Mouse (Mus musculus) C2C12 (cell line): ENCODE data around the gene Tuba8. TPM values are rescaled to one million over a fixed set of nuclear protein-coding genes. Genes with fewer than 3 reads are reported as not detected.

ENCODE experiments used
- H3K27me3 ChIP-seq: one replicate; pipeline ENCODE4 v1.6.1; 2011; ENCODE audit not compliant: control insufficient read depth, insufficient read depth, insufficient read length
- H3K36me3 ChIP-seq: one replicate; pipeline ENCODE4 v1.6.1; 2011; ENCODE audit not compliant: control insufficient read depth, insufficient read depth
- H3K4me3 ChIP-seq: one replicate; pipeline ENCODE4 v1.5.1; 2011; ENCODE audit warnings: mild to moderate bottlenecking, control low read depth; ENCODE audit not compliant: poor library complexity, insufficient read depth, severe bottlenecking
- H3K79me2 ChIP-seq: one replicate; pipeline ENCODE4 v1.6.1; 2011; ENCODE audit not compliant: control insufficient read depth, insufficient read depth
- H3K79me3 ChIP-seq: one replicate; pipeline ENCODE4 v1.6.1; 2011; ENCODE audit warnings: low read depth, control low read depth
- H3ac ChIP-seq: one replicate; pipeline ENCODE3; 2011; ENCODE audit warnings: low read depth; ENCODE audit not compliant: control insufficient read depth, insufficient read length
- CEBPB ChIP-seq: IDR thresholded peaks from one replicate; pipeline ENCODE4 v1.6.1; 2011; ENCODE audit warnings: low read depth, mild to moderate bottlenecking, control low read depth, moderate library complexity
- CTCF ChIP-seq: IDR thresholded peaks from one replicate; pipeline ENCODE4 v1.5.1; 2011; ENCODE audit not compliant: control insufficient read depth, insufficient read depth, insufficient read length
- FOSL1 ChIP-seq: IDR thresholded peaks from one replicate; pipeline ENCODE4 v1.8.0; 2011; ENCODE audit warnings: mild to moderate bottlenecking, low read length; ENCODE audit not compliant: poor library complexity, insufficient read depth, severe bottlenecking
- MAX ChIP-seq: IDR thresholded peaks from one replicate; pipeline ENCODE4 v1.6.1; 2011; ENCODE audit warnings: mild to moderate bottlenecking, control low read depth
- MYOD1 ChIP-seq: IDR thresholded peaks from one replicate; pipeline ENCODE4 v1.6.1; 2011; ENCODE audit warnings: low read depth; ENCODE audit not compliant: control insufficient read depth, insufficient read length
- MYOG ChIP-seq: IDR thresholded peaks from one replicate; pipeline ENCODE4 v1.6.1; 2011; ENCODE audit not compliant: control insufficient read depth, insufficient read length; ENCODE audit errors: extremely low read depth
- USF1 ChIP-seq: IDR thresholded peaks from one replicate; pipeline ENCODE4 v1.6.1; 2011; ENCODE audit warnings: low read depth, mild to moderate bottlenecking, control low read depth, moderate library complexity
- polyA plus RNA-seq: library from polyadenylated mRNA; unstranded; fragments of >200 nt; fragmentation: generic; extraction: Trizol; gene quantifications from one replicate; pipeline ENCODE4 v1.2.1, GENCODE M21; 2012; ENCODE audit warnings: missing spikeins

Gene Tuba8
- polyA plus RNA-seq, 1 experiment = 0.07 TPM

DNA sequence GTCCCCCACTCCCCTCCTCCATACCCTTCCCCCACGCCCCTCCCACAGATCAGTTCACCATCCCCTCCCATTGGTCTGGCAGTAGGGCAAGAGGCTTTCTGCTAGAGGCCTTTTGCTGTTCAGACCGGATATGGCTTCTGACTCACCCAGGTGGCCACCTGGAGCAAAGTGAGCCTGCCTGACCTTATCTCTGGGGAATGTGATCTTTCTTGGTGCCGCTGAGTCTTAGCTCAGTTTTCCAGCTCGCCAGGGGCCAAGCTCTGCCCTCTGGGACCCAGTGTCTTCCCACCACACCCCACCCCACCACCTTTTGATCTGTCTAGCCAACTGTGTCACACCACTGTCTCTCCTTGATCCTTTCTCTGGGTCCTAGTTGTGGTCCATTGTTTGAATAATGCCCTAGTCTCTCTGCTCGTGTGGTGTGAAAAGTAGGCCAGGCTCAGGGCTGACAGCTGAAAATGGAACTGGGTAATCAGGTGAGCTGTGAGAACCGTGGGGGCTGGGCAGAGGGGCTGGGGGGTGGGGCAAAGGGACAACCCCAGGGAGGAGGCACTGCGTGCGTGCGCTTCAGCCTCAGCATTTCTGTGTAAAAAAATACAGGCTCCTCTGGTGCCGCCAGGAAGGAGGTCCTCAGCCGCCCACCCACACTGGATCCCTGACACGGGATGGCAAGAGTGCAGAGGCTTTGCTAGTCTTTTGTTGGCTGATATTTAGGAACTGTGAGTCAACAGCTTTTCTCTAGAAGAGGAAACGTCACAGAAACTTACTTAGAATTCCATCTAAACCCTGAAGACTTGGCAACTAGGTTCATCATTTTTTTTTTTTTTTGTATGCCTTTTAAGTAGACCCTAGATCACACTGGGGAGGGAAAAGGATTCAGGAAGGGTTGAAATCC lies 16.2 kb upstream of the Tuba8 start:
- H3K79me2 ChIP-seq = no peaks in the 10 kb centered on the region
- H3K36me3 ChIP-seq = no peaks in the 10 kb centered on the region
- TF ChIP-seq MAX = no peak
- no peak for TF ChIP-seq FOSL1
- TF ChIP-seq USF1 = no peak
- TF ChIP-seq MYOG = no peak
- no peak for TF ChIP-seq MYOD1
- no peak for TF ChIP-seq CTCF
- no peak for TF ChIP-seq CEBPB
- H3K79me3 ChIP-seq = no peaks in the 10 kb centered on the region
- no peak overlapping the region for H3ac ChIP-seq
- no peaks in the 10 kb centered on the region for H3K27me3 ChIP-seq
- H3K4me3 ChIP-seq = no peak overlapping the region

DNA sequence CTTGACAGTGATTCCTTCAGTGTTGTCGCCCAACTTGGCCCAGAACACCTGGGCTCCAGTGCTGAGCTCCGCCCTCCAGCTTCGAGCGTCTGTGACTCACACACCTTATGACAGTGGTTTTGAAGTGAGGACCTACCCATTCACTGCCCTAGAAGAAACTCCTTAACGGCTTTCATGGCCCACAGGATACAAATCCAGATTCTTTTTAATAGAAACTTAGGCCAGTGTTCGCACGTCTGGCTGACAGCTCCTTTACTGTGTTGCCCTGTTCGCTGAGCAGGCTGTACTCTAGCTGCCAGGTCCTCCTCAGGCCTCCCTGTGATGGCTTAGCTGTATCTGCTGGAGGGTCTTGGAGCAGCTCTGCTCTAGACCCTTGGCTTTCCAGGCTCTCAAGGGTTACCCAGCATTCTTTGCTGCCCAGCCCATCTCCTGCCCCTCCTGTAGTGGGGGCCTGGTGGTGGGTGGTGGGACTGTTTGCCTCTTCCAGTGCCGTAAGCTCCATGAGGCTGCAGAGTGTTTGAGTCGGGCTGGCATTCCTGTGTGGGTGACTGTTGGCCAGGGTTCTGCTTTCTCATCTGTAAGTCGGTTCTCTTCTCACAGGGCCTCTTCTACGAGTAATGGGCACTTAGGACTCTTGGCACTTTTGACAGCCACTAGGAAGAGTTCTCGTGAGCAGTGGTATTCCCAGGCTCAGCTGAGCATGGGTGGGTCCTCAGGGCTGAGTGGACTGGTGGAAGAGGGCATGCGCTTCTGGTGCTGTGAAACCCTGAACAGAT lies 15.4 kb upstream of the Tuba8 start:
- Histone ChIP-seq H3K27me3 (no peaks in the 10 kb centered on the region), H3K79me2 (no peaks in the 10 kb centered on the region), H3K4me3 (no peak overlapping the region), H3K36me3 (no peaks in the 10 kb centered on the region), H3K79me3 (no peaks in the 10 kb centered on the region), H3ac (no peak overlapping the region)
- TF ChIP-seq CTCF (no peak), MAX (no peak), CEBPB (no peak), USF1 (no peak), FOSL1 (no peak), MYOD1 (no peak)

DNA sequence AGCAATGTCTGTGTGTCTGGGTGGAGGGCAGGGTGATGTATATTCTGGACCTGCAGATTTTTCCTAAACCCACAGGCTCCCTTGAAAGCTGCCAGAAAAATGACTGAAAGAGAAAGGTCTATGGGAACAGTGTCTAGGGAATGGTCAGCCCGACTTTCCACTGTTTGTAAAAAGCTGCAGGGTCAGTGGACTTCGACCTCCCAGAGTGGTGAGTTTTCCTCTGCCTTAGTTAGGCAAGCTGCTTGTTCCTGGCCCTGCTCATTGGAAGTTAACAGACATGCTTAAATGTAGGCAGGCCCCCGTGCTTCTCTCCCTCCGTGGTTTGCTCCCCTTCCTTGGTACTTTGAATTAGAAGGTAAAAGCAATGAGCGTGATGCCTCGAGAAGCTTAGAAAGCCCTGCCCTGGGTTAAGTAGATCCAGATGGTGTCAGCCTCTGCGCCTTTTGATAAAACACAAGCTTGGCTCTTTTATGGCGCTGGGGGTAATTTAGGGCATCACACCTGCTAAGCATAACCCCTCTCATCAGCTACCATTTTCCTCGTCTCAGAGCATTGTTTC lies 12.6 kb upstream of the Tuba8 start:
- Histone ChIP-seq H3K36me3 (no peaks in the 10 kb centered on the region), H3ac (no peak overlapping the region), H3K79me2 (no peaks in the 10 kb centered on the region), H3K4me3 (no peak overlapping the region), H3K79me3 (no peaks in the 10 kb centered on the region), H3K27me3 (no peaks in the 10 kb centered on the region)
- TF ChIP-seq USF1 (no peak), CEBPB (no peak)

DNA sequence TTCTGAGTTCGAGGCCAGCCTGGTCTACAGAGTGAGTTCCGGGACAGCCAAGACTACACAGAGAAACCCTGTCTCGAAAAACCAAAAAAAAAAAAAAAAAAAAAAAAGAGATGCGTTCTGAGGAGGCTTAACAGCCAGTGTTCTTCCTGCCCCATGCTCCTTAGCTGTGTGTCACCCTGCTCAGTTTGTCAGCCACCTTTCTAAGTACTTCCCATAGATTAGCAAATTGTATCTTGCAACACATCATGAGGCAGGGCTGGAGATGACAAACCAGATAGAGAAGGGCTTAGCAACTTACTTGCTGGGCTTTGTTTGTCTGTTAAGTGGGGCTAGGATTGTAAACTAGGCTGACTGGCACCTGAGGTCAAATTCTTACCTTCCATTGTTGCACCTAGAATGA lies 10.0 kb upstream of the Tuba8 start:
- no peak for TF ChIP-seq USF1
- TF ChIP-seq MAX = no peak
- no peak for TF ChIP-seq MYOD1
- TF ChIP-seq FOSL1 = no peak
- TF ChIP-seq MYOG = no peak
- no peak for TF ChIP-seq CTCF
- no peak for TF ChIP-seq CEBPB

DNA sequence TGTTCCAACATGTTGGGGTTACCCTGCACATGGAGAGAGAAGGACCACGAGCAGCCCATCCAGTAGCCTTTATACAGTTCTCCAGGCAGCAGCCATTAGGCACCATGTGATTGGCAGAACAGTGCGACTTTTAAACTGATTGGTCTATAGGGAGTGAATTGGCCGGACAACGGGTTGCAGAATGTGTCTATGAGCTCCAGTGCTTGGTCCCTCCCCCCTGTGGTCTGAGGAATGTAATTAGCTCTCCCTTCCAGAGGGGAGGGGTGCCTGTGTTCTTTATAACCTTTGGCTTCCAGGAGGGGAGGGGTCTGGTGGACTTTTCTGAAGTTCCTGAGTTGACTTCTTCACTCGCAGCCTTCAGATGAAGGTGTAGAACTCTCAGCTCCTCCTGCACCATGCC lies 8.5 kb upstream of the Tuba8 start:
- Histone ChIP-seq H3K79me3 (no peaks in the 10 kb centered on the region), H3K27me3 (no peaks in the 10 kb centered on the region), H3ac (no peak overlapping the region), H3K79me2 (no peaks in the 10 kb centered on the region), H3K36me3 (no peaks in the 10 kb centered on the region), H3K4me3 (no peak overlapping the region)
- TF ChIP-seq MYOG (no peak), MAX (no peak), MYOD1 (no peak), FOSL1 (no peak), USF1 (no peak), CEBPB (no peak), CTCF (no peak)

More for the DNA sequence above, 10.0 kb upstream of the Tuba8 start:
- no peaks in the 10 kb centered on the region for H3K79me2 ChIP-seq
- H3ac ChIP-seq = no peak overlapping the region
- H3K4me3 ChIP-seq = no peak overlapping the region
- no peaks in the 10 kb centered on the region for H3K79me3 ChIP-seq
- no peaks in the 10 kb centered on the region for H3K27me3 ChIP-seq
- no peaks in the 10 kb centered on the region for H3K36me3 ChIP-seq

DNA sequence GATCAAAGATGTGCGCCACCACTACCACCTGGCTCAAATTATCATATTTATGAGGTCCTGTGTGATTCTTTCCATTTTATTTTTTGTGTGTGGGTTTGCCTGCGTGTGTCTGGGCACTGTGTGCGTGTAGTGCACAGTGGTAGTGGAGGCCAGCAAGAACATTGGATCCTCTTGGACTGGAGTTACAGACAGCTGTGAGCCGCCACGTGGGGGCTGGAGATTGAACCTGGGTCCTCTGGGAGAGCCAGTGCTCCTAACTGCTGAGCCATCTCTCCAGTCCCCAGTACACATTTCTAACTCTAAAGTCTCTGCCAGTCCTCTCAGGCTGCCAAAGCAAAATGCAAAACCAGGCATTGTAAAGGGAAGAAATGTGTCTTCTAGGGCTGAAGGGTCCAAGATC lies 4.0 kb upstream of the Tuba8 start:
- Histone ChIP-seq H3K36me3 (no peaks in the 10 kb centered on the region), H3K79me2 (no peaks in the 10 kb centered on the region), H3K79me3 (no peaks in the 10 kb centered on the region), H3ac (no peak overlapping the region), H3K27me3 (peaks cover 12% of the 10 kb centered on the region), H3K4me3 (no peak overlapping the region)
- TF ChIP-seq CEBPB = no peak
- TF ChIP-seq MYOD1 = no peak
- no peak for TF ChIP-seq MYOG
- no peak for TF ChIP-seq CTCF
- TF ChIP-seq USF1 = no peak
- no peak for TF ChIP-seq MAX
- TF ChIP-seq FOSL1 = no peak
